Comparison of ENCODE assay signal across 9 mouse cellular contexts in genomic region chr5:92683871-92684475, GRCm38 (mm10). TPM values are rescaled to one million over a fixed set of nuclear protein-coding genes. Genes with fewer than 3 reads are reported as not detected.
DNase-seq lines count a peak whose midpoint lies in the region; ATAC-seq and TF ChIP-seq lines count a peak whose summit lies in the region.
"Had no signal": no experiment of that assay in that cellular context is flagged by ENCODE, and none has a peak within 500 bp of the region (broad histone marks: within the 10 kb centered on the region; RNA-seq: fewer than 3 reads in every experiment).

No protein-coding gene starts in this region.

- H3K4me3 ChIP-seq in lung, embryonic 16.5 days (ENCODE audit: low read length): peak overlapping the region; percentile 64
- H3K4me3 ChIP-seq in heart, embryonic 16.5 days (ENCODE audit: low read length): peak overlapping the region; percentile 58
- H3K4me3 ChIP-seq in limb, embryonic 14.5 days (replicated peaks; ENCODE audit: low read length): peak overlapping the region; percentile 49
- peak overlapping the region; percentile 39; the same call in 1 of the 2 replicates for H3K4me3 ChIP-seq in stomach, embryonic 15.5 days (replicated peaks)

- H3K9me3 ChIP-seq in lung, embryonic 16.5 days (ENCODE audit: control insufficient read depth, low read length): no peaks in the 10 kb centered on the region
- H3K9me3 ChIP-seq in heart, embryonic 16.5 days (replicated peaks; ENCODE audit: control insufficient read depth, low read length): no peaks in the 10 kb centered on the region
- no peaks in the 10 kb centered on the region for H3K9me3 ChIP-seq in limb, embryonic 14.5 days (ENCODE audit: control insufficient read depth, low read length)
- H3K9me3 ChIP-seq in stomach, embryonic 15.5 days: no peaks in the 10 kb centered on the region

- no peak overlapping the region for H3K27ac ChIP-seq in lung, embryonic 16.5 days (ENCODE audit: low read length)
- no peak overlapping the region for H3K27ac ChIP-seq in heart, embryonic 16.5 days (ENCODE audit: low read length)
- H3K27ac ChIP-seq in limb, embryonic 14.5 days (replicated peaks; ENCODE audit: low read depth, low read length): no peak overlapping the region
- no peak overlapping the region for H3K27ac ChIP-seq in stomach, embryonic 15.5 days

- peak overlapping the region; percentile 73 for H3K9ac ChIP-seq in lung, embryonic 16.5 days (ENCODE audit: low read length)
- peak overlapping the region; percentile 71 for H3K9ac ChIP-seq in heart, embryonic 16.5 days (ENCODE audit: low read length)
- H3K9ac ChIP-seq in limb, embryonic 14.5 days (ENCODE audit: low read depth, low read length, severe bottlenecking): peak overlapping the region; percentile 62; the same call in 1 of the 2 replicates
- no peak overlapping the region for H3K9ac ChIP-seq in stomach, embryonic 15.5 days

- DNase-seq in lung, postnatal 14 days: no peak
- no peak for DNase-seq in limb, embryonic 14.5 days (ENCODE audit: low spot score)
- DNase-seq in cerebellum, adult 11-12 months: no peak
- no peak for DNase-seq in thymus, postnatal 36 days
- no peak for DNase-seq in layer of hippocampus, adult 9-11 months
- DNase-seq: right cerebral cortex, postnatal 14 days had no signal

- no peaks in the 10 kb centered on the region for H3K36me3 ChIP-seq in lung, embryonic 16.5 days (ENCODE audit: control insufficient read depth, insufficient read depth, low read length)
- H3K36me3 ChIP-seq in heart, embryonic 16.5 days (ENCODE audit: control insufficient read depth, insufficient read depth): no peaks in the 10 kb centered on the region
- no peaks in the 10 kb centered on the region for H3K36me3 ChIP-seq in limb, embryonic 14.5 days (ENCODE audit: control insufficient read depth, insufficient read depth, low read length)
- no peaks in the 10 kb centered on the region for H3K36me3 ChIP-seq in stomach, embryonic 15.5 days

- H3K27me3 ChIP-seq in lung, embryonic 16.5 days (ENCODE audit: control insufficient read depth, insufficient read depth, low read depth, low read length): no peaks in the 10 kb centered on the region
- H3K27me3 ChIP-seq in heart, embryonic 16.5 days (ENCODE audit: control insufficient read depth, insufficient read depth, low read length): 0 out of 2 replicates have a peak, but pooled peaks cover 2% of the 10 kb centered on the region
- no peaks in the 10 kb centered on the region for H3K27me3 ChIP-seq in limb, embryonic 14.5 days (ENCODE audit: control insufficient read depth, insufficient read depth, low read length)
- no peaks in the 10 kb centered on the region for H3K27me3 ChIP-seq in stomach, embryonic 15.5 days (replicated peaks)

- 33% methylated on average over 9 of the region's 9 CpGs for WGBS in lung, embryonic 16.5 days
- WGBS in heart, embryonic 16.5 days: 47% methylated on average over 9 of the region's 9 CpGs
- WGBS in limb, embryonic 14.5 days: 20% methylated on average over 9 of the region's 9 CpGs
- WGBS in stomach, embryonic 15.5 days: 41% methylated on average over 9 of the region's 9 CpGs

- peak overlapping the region; percentile 96 for H3K4me2 ChIP-seq in lung, embryonic 16.5 days (ENCODE audit: low read depth, low read length)
- H3K4me2 ChIP-seq in heart, embryonic 16.5 days (ENCODE audit: low read depth, low read length): peak overlapping the region; percentile 71
- peak overlapping the region; percentile 91 for H3K4me2 ChIP-seq in limb, embryonic 14.5 days (replicated peaks; ENCODE audit: low read depth, low read length, severe bottlenecking)
- peak overlapping the region; percentile 74 for H3K4me2 ChIP-seq in stomach, embryonic 15.5 days

- H3K4me1 ChIP-seq in lung, embryonic 16.5 days (replicated peaks; ENCODE audit: control insufficient read depth, insufficient read depth, low read length): 0 out of 2 replicates have a peak, but pooled peaks cover 3% of the 10 kb centered on the region
- no peaks in the 10 kb centered on the region for H3K4me1 ChIP-seq in heart, embryonic 16.5 days (ENCODE audit: control insufficient read depth, insufficient read depth, low read length)
- no peaks in the 10 kb centered on the region for H3K4me1 ChIP-seq in limb, embryonic 14.5 days (ENCODE audit: control insufficient read depth, insufficient read depth, low read length)
- 0 out of 2 replicates have a peak, but pooled peaks cover 4% of the 10 kb centered on the region for H3K4me1 ChIP-seq in stomach, embryonic 15.5 days

- no peak for TF ChIP-seq POLR2A in limb, embryonic 14.5 days (IDR thresholded peaks at IDR 0.05; ENCODE audit: borderline replicate concordance, extremely low read depth, insufficient read depth, insufficient read length)

- ATAC-seq in lung, embryonic 16.5 days (ENCODE audit: low read depth): no peak
- no peak for ATAC-seq in heart, embryonic 16.5 days (replicated peaks; ENCODE audit: extremely low read depth, insufficient read depth, low FRiP score)
- no peak for ATAC-seq in limb, embryonic 14.5 days (ENCODE audit: low FRiP score, low read depth)
- ATAC-seq in stomach, embryonic 15.5 days (ENCODE audit: insufficient read depth, low FRiP score, low read depth): no peak

RNA-seq across cellular contexts. Expression of gene Shroom3, which starts 0.7 kb away (rescaled TPM):
- 4.0 and 5.0 TPM in 2 replicates for polyA plus RNA-seq in lung, embryonic 16.5 days (2015; fragmentation: Nextera tagmentation; extraction: Ambion mirVana)
- polyA plus RNA-seq in heart, embryonic 16.5 days (2015; fragmentation: Nextera tagmentation; extraction: Ambion mirVana): 10.7 and 11.7 TPM in 2 replicates
- 8.1 and 9.5 TPM in 2 replicates for polyA plus RNA-seq in limb, embryonic 14.5 days (2012; rRNA removed)
- polyA plus RNA-seq in limb, embryonic 14.5 days (2014; fragmentation: Nextera tagmentation; extraction: Ambion mirVana): 3.5 and 4.4 TPM in 2 replicates
- polyA plus RNA-seq in stomach, embryonic 15.5 days (2015; fragmentation: Nextera tagmentation; extraction: Ambion mirVana): 9.2 and 12.3 TPM in 2 replicates

RNA-seq across cellular contexts. Expression of gene Ccdc158, which starts 8.9 kb away (rescaled TPM):
- 3.3 TPM in 2 replicates for polyA plus RNA-seq in lung, embryonic 16.5 days (2015; fragmentation: Nextera tagmentation; extraction: Ambion mirVana)
- 0.49 and 0.81 TPM in 2 replicates for polyA plus RNA-seq in heart, embryonic 16.5 days (2015; fragmentation: Nextera tagmentation; extraction: Ambion mirVana)
- polyA plus RNA-seq in limb, embryonic 14.5 days (2012; rRNA removed): 1.8 and 2.0 TPM in 2 replicates
- 1.5 and 1.6 TPM in 2 replicates for polyA plus RNA-seq in limb, embryonic 14.5 days (2014; fragmentation: Nextera tagmentation; extraction: Ambion mirVana)
- 0.94 and 1.2 TPM in 2 replicates for polyA plus RNA-seq in stomach, embryonic 15.5 days (2015; fragmentation: Nextera tagmentation; extraction: Ambion mirVana)
